Mouse (Mus musculus) liver, embryonic 15.5 days (tissue): ENCODE data around the gene Rbm25. TPM values are rescaled to one million over a fixed set of nuclear protein-coding genes. Genes with fewer than 3 reads are reported as not detected.
"Not testable (repeated sequence)": the region's sequence is repeated elsewhere in the genome, so short reads cannot be mapped to it uniquely, and the experiment has no call there.

Experiments used
- ATAC-seq: fragments of 200-750 bp; cut with Nextera tagmentation; 2 replicates; pipeline ENCODE4 v1.8.0; 2017; ENCODE audit warnings: moderate number of reproducible peaks, mild to moderate bottlenecking, moderate library complexity; ENCODE audit not compliant: insufficient read depth
- H3K27ac ChIP-seq: fragments of 300-500 bp; sonication (generic); replicated peaks from 2 replicates; pipeline ENCODE4 v1.5.1; 2015; ENCODE audit warnings: mild to moderate bottlenecking, inconsistent platforms
- H3K27me3 ChIP-seq: fragments of 300-500 bp; sonication (generic); 2 replicates; pipeline ENCODE4 v1.6.1; 2015; ENCODE audit warnings: mild to moderate bottlenecking, inconsistent platforms
- H3K36me3 ChIP-seq: fragments of 300-500 bp; sonication (generic); replicated peaks from 2 replicates; pipeline ENCODE4 v1.6.1; 2015; ENCODE audit warnings: moderate library complexity, mild to moderate bottlenecking, inconsistent platforms
- H3K4me1 ChIP-seq: fragments of 300-500 bp; sonication (generic); replicated peaks from 2 replicates; pipeline ENCODE4 v1.6.1; 2015; ENCODE audit warnings: inconsistent platforms
- H3K4me2 ChIP-seq: fragments of 300-500 bp; sonication (generic); 2 replicates; pipeline ENCODE4 v1.6.1; 2015; ENCODE audit warnings: moderate library complexity, mild to moderate bottlenecking, inconsistent platforms
- H3K4me3 ChIP-seq: fragments of 300-500 bp; sonication (generic); replicated peaks from 2 replicates; pipeline ENCODE4 v1.5.1; 2015; ENCODE audit warnings: mild to moderate bottlenecking, inconsistent platforms
- H3K9ac ChIP-seq: fragments of 300-500 bp; sonication (generic); 2 replicates; pipeline ENCODE4 v1.6.1; 2015; ENCODE audit warnings: moderate library complexity, mild to moderate bottlenecking, inconsistent platforms
- H3K9me3 ChIP-seq: fragments of 300-500 bp; sonication (generic); replicated peaks from 2 replicates; pipeline ENCODE4 v1.6.1; 2016; ENCODE audit warnings: inconsistent platforms
- WGBS: fragments of 180-500 bp; shearing (Covaris S2); methylation state at CpG from one replicate; pipeline ENCODE4 v1.1.7; 2015; ENCODE audit warnings: mixed read lengths; ENCODE audit not compliant: insufficient replicate concordance; 5-methylcytosine and 5-hydroxymethylcytosine counted together
- polyA plus RNA-seq: library from polyadenylated mRNA; unstranded; fragments of >200 nt; fragmentation: Nextera tagmentation; extraction: Ambion mirVana; gene quantifications from 2 replicates; pipeline ENCODE4 v1.2.1, GENCODE M21; 2015

The Rbm25 gene
- polyA plus RNA-seq, 1 experiment from 2014 or later, result 92.7 TPM

DNA sequence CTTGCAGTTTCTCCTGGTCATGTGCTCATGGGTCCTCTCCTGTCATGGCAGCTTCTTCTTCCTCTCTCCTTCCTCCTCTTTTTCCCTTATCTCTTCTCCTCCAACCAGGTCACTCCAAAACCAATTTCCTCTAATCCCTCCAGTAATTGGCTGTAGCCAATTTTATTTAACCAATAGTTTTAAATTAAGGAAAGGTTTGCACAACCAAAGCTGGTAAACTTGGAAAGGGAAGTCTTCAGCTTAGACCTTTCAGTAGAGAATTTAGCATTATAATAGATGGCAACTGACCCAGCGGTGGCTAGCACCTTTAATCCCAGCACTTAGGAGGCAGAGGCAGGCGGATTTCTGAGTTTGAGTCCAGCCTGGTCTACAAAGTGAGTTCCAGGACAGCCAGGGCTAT is 24.6 kb upstream of the Rbm25 start:
- not testable (repeated sequence) for H3K9me3 ChIP-seq, H3K27ac ChIP-seq, H3K36me3 ChIP-seq, H3K9ac ChIP-seq, H3K27me3 ChIP-seq, ATAC-seq, H3K4me2 ChIP-seq, H3K4me3 ChIP-seq
- peaks cover 15% of the 10 kb centered on the region for H3K4me1 ChIP-seq
- 68% methylated on average over 2 of the region's 2 CpGs for WGBS

DNA sequence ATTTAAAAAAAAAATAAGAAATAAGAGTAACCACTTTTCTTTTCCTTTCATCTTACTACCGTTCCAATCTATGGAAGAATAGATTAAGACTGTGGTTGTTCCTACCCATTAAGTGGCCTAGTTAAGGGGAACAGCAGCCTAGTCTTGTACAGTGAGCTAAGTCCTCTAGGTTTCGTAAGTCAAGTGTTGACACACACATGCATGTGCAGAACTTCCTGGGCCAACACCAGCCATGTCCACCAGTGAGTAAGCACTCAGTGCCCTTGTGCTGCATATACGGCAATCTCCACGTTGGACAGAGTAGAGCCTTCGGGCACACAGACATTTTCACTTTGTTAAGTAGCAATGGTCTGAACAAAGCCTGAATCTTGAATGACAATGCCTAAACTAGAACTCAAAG is 13.8 kb upstream of the Rbm25 start:
- Histone ChIP-seq H3K9ac (no peak overlapping the region), H3K9me3 (no peaks in the 10 kb centered on the region), H3K27me3 (no peaks in the 10 kb centered on the region), H3K27ac (no peak overlapping the region), H3K4me1 (no peaks in the 10 kb centered on the region), H3K36me3 (no peaks in the 10 kb centered on the region), H3K4me2 (no peak overlapping the region), H3K4me3 (no peak overlapping the region)
- 73% methylated on average over 5 of the region's 5 CpGs for WGBS
- no peak for ATAC-seq

DNA sequence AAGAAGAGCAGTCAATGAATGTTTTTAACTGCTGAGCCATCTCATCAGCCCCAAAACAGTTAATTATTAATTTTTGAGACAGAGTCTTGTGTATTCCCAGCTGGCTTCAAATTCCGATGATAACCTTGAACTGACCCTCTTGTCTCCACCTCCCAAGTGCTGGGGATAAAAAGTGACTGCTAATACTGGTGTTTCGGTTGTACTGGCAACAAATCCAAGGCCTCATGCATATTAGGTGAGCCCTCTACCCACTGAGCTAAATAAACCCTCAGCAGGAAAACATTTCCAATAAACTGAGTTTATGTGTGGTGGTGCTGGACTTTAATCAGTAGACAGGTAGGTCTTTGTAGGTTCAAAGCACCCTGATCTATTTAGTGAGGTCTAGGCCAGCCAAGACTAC is 12.1 kb upstream of the Rbm25 start:
- Histone ChIP-seq H3K36me3 (no peaks in the 10 kb centered on the region), H3K9ac (no peak overlapping the region), H3K27me3 (no peaks in the 10 kb centered on the region), H3K4me1 (no peaks in the 10 kb centered on the region), H3K4me2 (no peak overlapping the region), H3K4me3 (no peak overlapping the region), H3K9me3 (no peaks in the 10 kb centered on the region), H3K27ac (no peak overlapping the region)
- no peak for ATAC-seq
- 61% methylated on average over 2 of the region's 2 CpGs for WGBS

DNA sequence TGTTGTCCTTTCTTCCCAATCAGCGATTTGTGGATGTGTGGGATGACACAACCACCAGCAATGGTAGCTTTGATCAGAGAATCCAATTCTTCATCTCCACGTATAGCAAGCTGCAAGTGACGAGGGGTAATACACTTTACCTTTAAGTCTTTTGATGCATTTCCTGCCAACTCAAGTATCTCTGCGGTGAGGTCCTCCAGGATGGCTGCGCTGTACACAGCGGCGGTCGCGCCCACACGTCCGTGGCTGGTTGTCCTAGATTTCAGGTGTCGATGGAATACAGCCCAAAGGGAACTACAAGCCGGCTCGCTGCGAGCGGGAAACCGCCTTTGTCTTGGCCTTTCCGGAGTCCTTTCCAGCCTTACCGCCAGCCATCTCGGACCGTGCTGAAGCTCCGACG is 10.3 kb upstream of the Rbm25 start:
- peak overlapping the region; percentile 40 for H3K4me2 ChIP-seq
- H3K9ac ChIP-seq, H3K9me3 ChIP-seq, H3K36me3 ChIP-seq, H3K27ac ChIP-seq, H3K4me3 ChIP-seq, H3K27me3 ChIP-seq, H3K4me1 ChIP-seq, ATAC-seq: not testable (repeated sequence)
- 42% methylated on average over 23 of the region's 23 CpGs for WGBS

DNA sequence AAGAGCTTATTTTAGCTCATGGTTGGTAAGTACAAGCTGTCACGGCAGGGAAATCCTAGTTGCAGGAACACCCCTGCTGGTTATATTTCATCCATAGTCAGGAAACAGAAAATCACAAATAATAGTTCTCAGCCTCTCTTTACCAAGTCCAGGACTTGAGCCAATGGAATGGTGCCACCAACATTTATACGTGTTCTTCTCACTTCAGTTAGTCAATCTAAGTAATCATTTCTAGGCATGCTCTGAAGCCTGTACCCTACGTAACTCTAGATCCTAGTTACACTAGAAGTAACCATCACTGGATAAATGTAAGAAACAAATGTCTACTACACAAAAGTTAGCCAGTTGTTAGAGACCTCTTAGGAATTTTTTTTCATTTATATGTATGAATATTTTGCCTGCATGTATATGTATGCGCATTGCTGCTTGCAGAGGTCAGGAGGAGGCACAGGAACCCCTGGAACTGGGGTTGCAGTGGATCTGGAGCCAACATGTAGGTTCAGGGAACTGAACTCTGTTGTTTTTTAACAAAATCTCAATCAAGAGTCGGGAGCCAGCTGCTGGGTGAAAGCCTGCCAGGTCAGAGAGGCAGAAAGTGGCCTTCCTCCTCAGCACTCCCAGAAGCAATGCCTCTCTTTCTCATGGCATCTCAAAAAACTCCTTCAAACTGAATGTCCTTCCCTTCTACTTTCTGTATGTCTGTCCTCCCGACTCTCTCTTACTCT is 8.8 kb upstream of the Rbm25 start:
- H3K27ac ChIP-seq, result no peak overlapping the region
- no peaks in the 10 kb centered on the region for H3K36me3 ChIP-seq

DNA sequence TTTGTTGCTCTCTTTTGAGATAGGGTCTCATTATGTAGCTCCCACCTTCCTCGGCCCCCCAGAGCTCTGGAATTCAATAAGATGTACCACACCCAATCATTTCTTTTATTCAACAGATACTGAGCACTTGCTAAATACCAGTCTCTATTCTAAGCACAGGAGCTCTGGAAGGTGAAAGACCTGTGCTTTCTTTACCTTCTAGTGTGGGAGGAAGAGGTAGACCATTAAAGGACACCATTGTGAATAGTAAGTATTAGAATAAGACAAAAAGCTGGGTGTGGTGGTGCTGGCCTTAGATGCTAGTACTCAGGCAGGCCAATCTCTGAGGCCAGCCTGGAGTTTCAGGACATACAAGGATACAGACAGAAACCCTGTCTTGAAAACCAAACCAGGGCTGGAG is 6.7 kb upstream of the Rbm25 start:
- no peaks in the 10 kb centered on the region for H3K36me3 ChIP-seq
- no peaks in the 10 kb centered on the region for H3K27me3 ChIP-seq
- no peak overlapping the region for H3K4me3 ChIP-seq
- no peaks in the 10 kb centered on the region for H3K4me1 ChIP-seq
- WGBS, result 67% methylated on average over 1 of the region's 1 CpGs
- no peak overlapping the region for H3K27ac ChIP-seq
- H3K4me2 ChIP-seq, result no peak overlapping the region
- no peak overlapping the region for H3K9ac ChIP-seq
- H3K9me3 ChIP-seq, result no peaks in the 10 kb centered on the region
- no peak for ATAC-seq

More for the DNA sequence above, 8.8 kb upstream of the Rbm25 start:
- Histone ChIP-seq H3K9me3 (no peaks in the 10 kb centered on the region), H3K4me1 (no peaks in the 10 kb centered on the region), H3K9ac (no peak overlapping the region), H3K4me2 (no peak overlapping the region), H3K4me3 (no peak overlapping the region), H3K27me3 (no peaks in the 10 kb centered on the region)
- 62% methylated on average over 6 of the region's 6 CpGs for WGBS
- no peak for ATAC-seq

DNA sequence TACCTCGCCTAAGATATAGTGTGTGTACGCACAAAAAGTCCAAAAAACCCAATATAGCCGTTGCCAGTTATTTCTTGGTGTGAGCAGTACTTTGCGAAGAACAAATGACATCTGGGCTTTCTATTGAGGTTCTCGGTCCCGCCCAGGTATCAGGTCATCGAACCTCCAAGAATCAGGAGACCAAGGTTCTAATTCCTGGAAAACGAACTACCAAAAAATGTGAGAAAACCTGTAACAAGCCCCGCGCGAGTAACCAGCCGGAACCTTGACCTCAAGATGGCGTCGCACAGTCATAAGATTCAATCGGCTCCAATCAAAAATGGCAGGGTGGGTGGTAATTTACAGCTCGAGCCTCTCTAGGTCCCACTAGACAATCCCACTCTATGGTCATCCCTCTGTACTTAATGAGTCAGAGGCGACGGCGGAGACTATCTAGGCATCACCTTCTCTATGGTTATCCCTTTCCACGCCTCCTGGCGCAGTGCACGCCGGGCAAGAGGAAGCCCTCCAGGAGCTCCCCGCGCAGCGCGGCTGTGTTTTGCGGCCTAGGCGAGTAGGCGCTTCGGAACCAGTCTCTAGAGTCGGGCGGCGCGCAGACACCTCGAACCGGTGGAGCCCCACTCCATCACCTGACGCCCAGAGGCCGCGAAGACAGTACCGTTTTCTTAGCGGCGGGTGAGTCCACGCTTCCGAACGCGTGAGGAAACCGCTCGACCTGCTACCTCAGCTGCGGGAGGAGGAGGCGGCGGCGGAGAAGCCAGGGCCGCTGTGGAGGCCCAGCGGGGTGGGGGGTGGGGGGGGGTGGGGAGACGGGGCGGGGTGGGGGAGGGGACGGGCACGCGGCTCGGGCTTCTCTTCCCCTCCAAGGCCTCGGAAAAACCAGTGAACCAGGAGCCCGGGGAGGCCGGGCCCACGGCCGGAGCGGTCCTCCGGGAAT is 975 bp downstream of the Rbm25 start:
- under 1% methylated on average over 68 of the region's 68 CpGs for WGBS

DNA sequence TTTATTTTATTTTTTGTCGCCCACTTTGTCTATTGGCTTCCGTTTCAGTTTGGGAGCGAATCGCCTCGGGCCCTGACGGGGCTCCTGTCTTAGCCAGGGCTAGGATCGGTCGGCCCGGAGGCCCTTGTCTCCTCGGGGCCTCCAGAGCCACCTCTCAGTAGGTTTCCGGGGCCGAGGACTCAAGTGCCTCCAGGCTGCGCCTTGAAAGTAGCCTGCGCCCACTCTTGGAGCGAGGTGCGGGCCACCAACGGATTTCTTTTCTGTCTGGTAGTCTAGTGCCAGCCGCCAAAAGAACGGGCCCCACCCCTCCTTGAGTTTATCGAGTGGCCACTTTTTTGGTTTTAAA is 1.6 kb downstream of the Rbm25 start:
- H3K4me2 ChIP-seq, result peak overlapping the region; percentile 77
- H3K27ac ChIP-seq, result peak overlapping the region; percentile 93
- no peaks in the 10 kb centered on the region for H3K9me3 ChIP-seq
- no peaks in the 10 kb centered on the region for H3K27me3 ChIP-seq
- peak overlapping the region; percentile 96 for H3K9ac ChIP-seq
- WGBS, result under 1% methylated on average over 20 of the region's 20 CpGs
- peak; percentile 4 for ATAC-seq
- H3K4me1 ChIP-seq, result peaks cover 18% of the 10 kb centered on the region
- peak overlapping the region; percentile 95 for H3K4me3 ChIP-seq
- peaks cover 26% of the 10 kb centered on the region for H3K36me3 ChIP-seq

More for the DNA sequence above, 975 bp downstream of the Rbm25 start:
- Histone ChIP-seq H3K36me3 (peaks cover 19% of the 10 kb centered on the region), H3K4me3 (peak overlapping the region; percentile 95), H3K27me3 (no peaks in the 10 kb centered on the region), H3K27ac (peak overlapping the region; percentile 93), H3K4me2 (peak overlapping the region; percentile 77), H3K4me1 (peaks cover 15% of the 10 kb centered on the region), H3K9ac (peak overlapping the region; percentile 96), H3K9me3 (no peaks in the 10 kb centered on the region)
- ATAC-seq, result peak; percentile 100

DNA sequence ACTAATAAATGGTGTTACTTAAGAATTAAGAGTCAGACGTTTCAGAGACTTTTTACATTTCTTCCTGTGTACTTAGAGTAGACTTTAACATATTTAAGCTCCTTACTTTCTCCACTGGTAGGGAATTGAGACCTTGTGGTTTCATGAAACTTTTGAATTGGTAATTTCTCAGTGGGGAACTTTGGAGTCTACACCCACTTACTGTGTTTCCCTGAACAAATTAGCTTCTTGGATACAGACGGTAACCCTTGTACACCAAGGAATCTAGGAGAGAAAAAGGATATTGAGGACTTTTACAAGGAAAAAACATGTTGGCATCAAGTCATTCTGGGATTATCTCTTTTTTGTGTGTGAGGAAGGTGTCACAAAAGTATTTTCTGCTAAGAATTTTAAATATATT is 2.8 kb downstream of the Rbm25 start:
- Histone ChIP-seq H3K27ac (no peak overlapping the region), H3K9ac (peak overlapping the region; percentile 31; the same call in 1 of the 2 replicates), H3K36me3 (peaks cover 32% of the 10 kb centered on the region), H3K4me1 (peaks cover 18% of the 10 kb centered on the region), H3K27me3 (no peaks in the 10 kb centered on the region), H3K9me3 (no peaks in the 10 kb centered on the region), H3K4me2 (peak overlapping the region; percentile 77), H3K4me3 (peak overlapping the region; percentile 95)
- no peak for ATAC-seq
- WGBS, result 38% methylated on average over 2 of the region's 2 CpGs

DNA sequence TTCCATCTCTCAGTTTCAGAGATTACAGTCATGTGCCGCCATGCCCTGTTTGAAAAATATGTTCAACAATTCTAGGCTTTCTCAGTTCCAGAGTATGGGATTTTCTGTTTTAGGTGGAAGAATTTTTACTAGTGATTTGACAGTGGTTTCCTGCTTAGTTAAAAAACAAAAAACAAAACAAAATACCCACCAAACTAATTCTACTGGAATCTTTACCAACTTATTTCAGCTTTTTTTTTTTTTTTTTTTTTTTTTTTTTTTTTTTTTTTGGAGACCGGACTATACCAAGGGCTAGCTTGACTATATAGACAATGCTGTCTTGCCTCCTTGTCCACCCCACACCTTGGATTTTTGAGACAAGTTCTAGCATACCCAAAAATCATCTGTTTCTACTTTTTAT is 10.2 kb downstream of the Rbm25 start:
- H3K4me3 ChIP-seq, result no peak overlapping the region
- no peak overlapping the region for H3K27ac ChIP-seq
- H3K4me1 ChIP-seq, result 0 out of 2 replicates have a peak, but pooled peaks cover 3% of the 10 kb centered on the region
- H3K9me3 ChIP-seq, result no peaks in the 10 kb centered on the region
- H3K9ac ChIP-seq, result no peak overlapping the region
- peaks cover 73% of the 10 kb centered on the region for H3K36me3 ChIP-seq
- no peaks in the 10 kb centered on the region for H3K27me3 ChIP-seq
- no peak for ATAC-seq
- 88% methylated on average over 2 of the region's 2 CpGs for WGBS
- H3K4me2 ChIP-seq, result no peak overlapping the region

DNA sequence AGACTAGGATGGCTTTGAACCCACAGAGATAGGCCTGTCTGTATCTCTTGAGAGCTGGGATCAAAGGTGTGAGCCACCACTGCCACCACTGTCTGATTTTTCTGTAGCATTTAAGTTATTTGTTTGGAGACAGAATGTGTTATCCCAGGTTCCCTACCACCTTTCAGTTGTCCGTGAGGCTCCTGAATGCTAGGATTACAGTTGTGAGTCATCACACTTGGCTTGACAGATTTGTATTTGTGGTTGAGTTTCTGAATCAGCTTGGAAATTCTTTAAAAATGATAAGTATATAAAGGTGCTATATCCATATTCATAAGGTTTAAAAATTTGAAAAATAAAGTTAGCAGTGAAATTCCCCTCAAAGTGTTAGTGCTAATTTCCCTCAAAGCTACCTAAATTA is 12.1 kb downstream of the Rbm25 start:
- ATAC-seq, result no peak
- Histone ChIP-seq H3K4me3 (no peak overlapping the region), H3K4me1 (no peaks in the 10 kb centered on the region), H3K9me3 (no peaks in the 10 kb centered on the region), H3K36me3 (peaks cover 72% of the 10 kb centered on the region), H3K4me2 (no peak overlapping the region), H3K27me3 (no peaks in the 10 kb centered on the region), H3K27ac (no peak overlapping the region), H3K9ac (no peak overlapping the region)
- 94% methylated on average over 1 of the region's 1 CpGs for WGBS
